Comparison of ENCODE assay signal across 9 mouse cellular contexts in genomic region chr6:88196733-88197312, GRCm38 (mm10). TPM values are rescaled to one million over a fixed set of nuclear protein-coding genes. Genes with fewer than 3 reads are reported as not detected.
A peak's percentile ranks its signal among the peaks of the same experiment; 100 is the strongest.
DNase-seq lines count a peak whose midpoint lies in the region; ATAC-seq and TF ChIP-seq lines count a peak whose summit lies in the region.
"Had no signal": no experiment of that assay in that cellular context is flagged by ENCODE, and none has a peak within 500 bp of the region (broad histone marks: within the 10 kb centered on the region; RNA-seq: fewer than 3 reads in every experiment).

No protein-coding gene starts in this region.

- peak overlapping the region; percentile 36 for H3K27ac ChIP-seq in heart, embryonic 11.5 days (ENCODE audit: low read depth, low read length)
- H3K27ac ChIP-seq in bone marrow, adult 2 months (ENCODE audit: control insufficient read depth, insufficient read depth, low read depth, low read length, poor library complexity), result no peak overlapping the region
- peak overlapping the region; percentile 69 for H3K27ac ChIP-seq in hindbrain, embryonic 13.5 days
- no peak overlapping the region for H3K27ac ChIP-seq in midbrain, embryonic 15.5 days

- H3K27me3 ChIP-seq in heart, embryonic 11.5 days (ENCODE audit: control insufficient read depth, insufficient read depth, low read length), result peaks cover 95% of the 10 kb centered on the region
- peaks cover 98% of the 10 kb centered on the region for H3K27me3 ChIP-seq in hindbrain, embryonic 13.5 days
- peaks cover 66% of the 10 kb centered on the region for H3K27me3 ChIP-seq in midbrain, embryonic 15.5 days (replicated peaks)

- no peak for TF ChIP-seq CTCF in bone marrow, adult 2 months (IDR thresholded peaks at IDR 0.05; ENCODE audit: control insufficient read depth, insufficient read depth, low read length)

- WGBS in heart, embryonic 11.5 days (ENCODE audit: insufficient replicate concordance), result under 1% methylated on average over 43 of the region's 44 CpGs
- 2% methylated on average over 44 of the region's 44 CpGs for WGBS in bone marrow, adult 2 months
- under 1% methylated on average over 40 of the region's 44 CpGs for WGBS in hindbrain, embryonic 13.5 days
- under 1% methylated on average over 44 of the region's 44 CpGs for WGBS in midbrain, embryonic 15.5 days

- no peak for ATAC-seq in heart, embryonic 11.5 days (replicated peaks; ENCODE audit: insufficient number of reproducible peaks, low FRiP score, low TSS enrichment)
- no peak for ATAC-seq in hindbrain, embryonic 13.5 days (ENCODE audit: low FRiP score)
- no peak for ATAC-seq in midbrain, embryonic 15.5 days (replicated peaks)
- no peak for ATAC-seq in monocyte, adult 5-6 weeks (replicated peaks; ENCODE audit: insufficient number of reproducible peaks, low FRiP score, low TSS enrichment, poor library complexity, severe bottlenecking)

- H3K4me3 ChIP-seq in heart, embryonic 11.5 days (ENCODE audit: low read depth, low read length), result peak overlapping the region; percentile 47
- peak overlapping the region; percentile 7 for H3K4me3 ChIP-seq in bone marrow, adult 2 months (replicated peaks; ENCODE audit: control insufficient read depth, low read depth, low read length)
- peak overlapping the region; percentile 41 for H3K4me3 ChIP-seq in hindbrain, embryonic 13.5 days
- H3K4me3 ChIP-seq in midbrain, embryonic 15.5 days, result peak overlapping the region; percentile 34

- H3K9ac ChIP-seq in heart, embryonic 11.5 days (ENCODE audit: low read depth, low read length), result peak overlapping the region; percentile 69
- peak overlapping the region; percentile 63 for H3K9ac ChIP-seq in hindbrain, embryonic 13.5 days
- H3K9ac ChIP-seq in midbrain, embryonic 15.5 days, result peak overlapping the region; percentile 13; the same call in 1 of the 2 replicates

- H3K4me1 ChIP-seq in heart, embryonic 11.5 days (ENCODE audit: control insufficient read depth, insufficient read depth, low read length), result peaks cover 20% of the 10 kb centered on the region
- no peaks in the 10 kb centered on the region; the same call in 1 of the 2 replicates for H3K4me1 ChIP-seq in bone marrow, adult 2 months (ENCODE audit: control insufficient read depth, insufficient read depth, low read length)
- peaks cover 48% of the 10 kb centered on the region for H3K4me1 ChIP-seq in hindbrain, embryonic 13.5 days (replicated peaks)
- H3K4me1 ChIP-seq in midbrain, embryonic 15.5 days, result peaks cover 50% of the 10 kb centered on the region

- peak overlapping the region; percentile 71 for H3K4me2 ChIP-seq in heart, embryonic 11.5 days
- H3K4me2 ChIP-seq in hindbrain, embryonic 13.5 days, result peak overlapping the region; percentile 54
- peak overlapping the region; percentile 55 for H3K4me2 ChIP-seq in midbrain, embryonic 15.5 days

- no peak for DNase-seq in heart, adult 8-10 months (ENCODE audit: low spot score)
- no peak for DNase-seq in gastrocnemius, adult 18-20 months (ENCODE audit: low spot score)
- DNase-seq in thymus, postnatal 25 days, result no peak

- H3K36me3 ChIP-seq in heart, embryonic 11.5 days (ENCODE audit: control insufficient read depth, insufficient read depth, low read length), result no peaks in the 10 kb centered on the region
- no peaks in the 10 kb centered on the region for H3K36me3 ChIP-seq in hindbrain, embryonic 13.5 days
- H3K36me3 ChIP-seq in midbrain, embryonic 15.5 days (replicated peaks), result no peaks in the 10 kb centered on the region

- no peaks in the 10 kb centered on the region for H3K9me3 ChIP-seq in heart, embryonic 11.5 days (replicated peaks; ENCODE audit: control insufficient read depth, low read length)
- H3K9me3 ChIP-seq in hindbrain, embryonic 13.5 days, result no peaks in the 10 kb centered on the region
- no peaks in the 10 kb centered on the region for H3K9me3 ChIP-seq in midbrain, embryonic 15.5 days

- no peak for TF ChIP-seq POLR2A in bone marrow, adult 2 months (IDR thresholded peaks at IDR 0.05; ENCODE audit: borderline replicate concordance, control insufficient read depth, low read depth, low read length)

RNA-seq across cellular contexts. Expression of gene Gata2, which starts 3.1 kb away (rescaled TPM):
- 14.3 and 14.5 TPM in 2 replicates for polyA plus RNA-seq in heart, embryonic 11.5 days (2014; fragmentation: Nextera tagmentation; extraction: Ambion mirVana)
- 10 to 100 TPM; 13.5 to 20.0 (median 17.4) TPM for total RNA-seq in heart, adult 8-10 months (2022)
- 8.3 and 10.4 TPM in 2 replicates for polyA plus RNA-seq in bone marrow, adult 2 months (2011; ENCODE audit: insufficient read depth, insufficient read length, low replicate concordance, missing spikeins)
- polyA plus RNA-seq in hindbrain, embryonic 13.5 days (2015; fragmentation: Nextera tagmentation; extraction: Ambion mirVana), result 20.6 and 27.0 TPM in 2 replicates
- 20.7 and 20.9 TPM in 2 replicates for polyA plus RNA-seq in midbrain, embryonic 15.5 days (2015; fragmentation: Nextera tagmentation; extraction: Ambion mirVana)
- 15.4 to 30.8 TPM (median 28.8 TPM) in 3 replicates for total RNA-seq in monocyte, adult 5-6 weeks (2017)
- 1 to 10 TPM; 5.7 to 6.6 TPM for total RNA-seq in gastrocnemius, adult 18-20 months (2021)

RNA-seq across cellular contexts. Expression of gene Dnajb8, which starts 25.2 kb away (rescaled TPM):
- not detected in 2 replicates for polyA plus RNA-seq in heart, embryonic 11.5 days (2014; fragmentation: Nextera tagmentation; extraction: Ambion mirVana)
- not detected for total RNA-seq in heart, adult 8-10 months (2022)
- polyA plus RNA-seq in bone marrow, adult 2 months (2011; ENCODE audit: insufficient read depth, insufficient read length, low replicate concordance, missing spikeins), result not detected in 2 replicates
- not detected in 2 replicates for polyA plus RNA-seq in hindbrain, embryonic 13.5 days (2015; fragmentation: Nextera tagmentation; extraction: Ambion mirVana)
- polyA plus RNA-seq in midbrain, embryonic 15.5 days (2015; fragmentation: Nextera tagmentation; extraction: Ambion mirVana), result not detected in 2 replicates
- total RNA-seq in monocyte, adult 5-6 weeks (2017), result 1.4 TPM in 1 of 3 replicates, not detected in the others
- total RNA-seq in gastrocnemius, adult 18-20 months (2021), result not detected
- total RNA-seq: heart, adult 18-20 months had no signal

Comparison
In these comparisons a context has a peak if more than half of its experiments do, and no peak if none do; other contexts are left out.
1. H3K27ac ChIP-seq: peak in heart, embryonic 11.5 days (single experiment) and hindbrain, embryonic 13.5 days (single experiment); none in bone marrow, adult 2 months (single experiment) and midbrain, embryonic 15.5 days (single experiment).
2. H3K9ac ChIP-seq: peak in every context shown above with its lines; median percentile 69 in heart, embryonic 11.5 days; 63 in hindbrain, embryonic 13.5 days; 13 in midbrain, embryonic 15.5 days.
3. Peak in every context shown above with its lines, with median percentiles within 50 percentile points of each other: H3K4me2 ChIP-seq and H3K4me3 ChIP-seq.